Mouse (Mus musculus): Measurements from ENCODE around the gene Neu2. TPM values are rescaled to one million over a fixed set of nuclear protein-coding genes. Genes with fewer than 3 reads are reported as not detected.

Neu2 gene
- polyA plus RNA-seq, 1 experiment: 3.7 TPM

- TF ChIP-seq CTCF (IDR thresholded peaks at IDR 0.05; ENCODE audit: borderline replicate concordance, insufficient read depth, low read depth, low read length) (no peak), POLR2A (IDR thresholded peaks at IDR 0.05; ENCODE audit: borderline replicate concordance, insufficient read depth, low read length) (no peak)
- peaks cover 6% of the 10 kb centered on the region; the same call in 1 of the 2 replicates for H3K4me1 ChIP-seq (ENCODE audit: control insufficient read depth, insufficient read depth, low read length)
- no peaks in the 10 kb centered on the region; the same call in 1 of the 2 replicates for H3K27me3 ChIP-seq (ENCODE audit: control insufficient read depth, insufficient read depth, low read length)
- H3K27ac ChIP-seq (ENCODE audit: insufficient read depth, low read length): no peak overlapping the region
- no peak for DNase-seq
- no peak overlapping the region for H3K4me3 ChIP-seq (replicated peaks; ENCODE audit: insufficient read depth, low read depth, low read length)
Measured at GRCm38 (mm10) chr1:87520467-87520866, 10.8 kb downstream of the Neu2 start.

DNA sequence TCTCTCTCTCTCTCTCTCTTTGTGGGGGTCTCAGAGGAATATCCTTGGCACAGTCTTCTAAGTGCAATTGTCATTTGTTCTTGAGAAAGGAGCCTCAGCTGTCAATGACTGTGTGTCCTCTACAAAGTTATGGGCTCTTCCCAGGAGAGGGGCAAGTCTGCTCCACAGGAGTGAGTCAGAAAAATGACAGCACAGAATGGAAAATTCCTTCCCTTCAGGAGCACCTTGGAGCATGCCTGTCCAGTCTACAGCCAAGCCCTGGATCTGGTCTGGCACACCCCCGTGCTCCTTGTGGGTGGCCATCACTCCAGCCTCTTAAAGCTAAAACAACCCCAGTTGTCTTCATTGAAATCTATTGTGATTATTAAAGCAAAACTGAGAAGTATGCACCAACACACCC is 11.8 kb downstream of the Neu2 start:
- TF ChIP-seq CTCF (IDR thresholded peaks at IDR 0.05; ENCODE audit: borderline replicate concordance, insufficient read depth, low read depth, low read length) (no peak), POLR2A (IDR thresholded peaks at IDR 0.05; ENCODE audit: borderline replicate concordance, insufficient read depth, low read length) (no peak)
- H3K27ac ChIP-seq (ENCODE audit: insufficient read depth, low read length): no peak overlapping the region

DNA sequence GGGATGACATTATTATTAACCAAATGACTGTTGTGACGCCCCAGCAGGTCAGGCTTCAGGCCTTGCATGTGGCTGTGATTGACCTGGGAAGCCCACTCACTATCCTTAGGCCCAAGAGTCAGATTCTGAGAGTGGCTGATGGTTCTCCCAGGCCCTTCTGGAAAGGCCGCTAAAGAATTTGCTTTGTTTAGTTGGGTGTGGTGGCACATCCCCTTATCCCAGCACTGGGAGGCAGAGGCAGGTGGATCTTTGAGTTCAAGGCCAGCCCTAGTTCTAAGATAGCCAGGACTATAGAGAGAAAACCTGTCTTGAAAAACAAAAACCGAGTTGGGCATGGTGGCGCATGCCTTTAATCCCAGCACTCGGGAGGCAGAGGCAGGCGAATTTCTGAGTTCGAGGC is 15.4 kb downstream of the Neu2 start:
- TF ChIP-seq POLR2A (IDR thresholded peaks at IDR 0.05; ENCODE audit: borderline replicate concordance, insufficient read depth, low read length) (no peak), CTCF (IDR thresholded peaks at IDR 0.05; ENCODE audit: borderline replicate concordance, insufficient read depth, low read depth, low read length) (no peak)
- no peak overlapping the region for H3K4me3 ChIP-seq (replicated peaks; ENCODE audit: insufficient read depth, low read depth, low read length)
- H3K27ac ChIP-seq (ENCODE audit: insufficient read depth, low read length): no peak overlapping the region
- no peak for DNase-seq
- H3K27me3 ChIP-seq (ENCODE audit: control insufficient read depth, insufficient read depth, low read length): no peaks in the 10 kb centered on the region
- peaks cover 11% of the 10 kb centered on the region for H3K4me1 ChIP-seq (ENCODE audit: control insufficient read depth, insufficient read depth, low read length)
- 94% methylated on average over 7 of the region's 7 CpGs for WGBS

More for the DNA sequence above, 11.8 kb downstream of the Neu2 start:
- WGBS: 9% methylated on average over 1 of the region's 1 CpGs
- DNase-seq: peak; percentile 25 to 44
- peaks cover 6% of the 10 kb centered on the region; the same call in 1 of the 2 replicates for H3K4me1 ChIP-seq (ENCODE audit: control insufficient read depth, insufficient read depth, low read length)
- H3K27me3 ChIP-seq (ENCODE audit: control insufficient read depth, insufficient read depth, low read length): no peaks in the 10 kb centered on the region
- H3K4me3 ChIP-seq (replicated peaks; ENCODE audit: insufficient read depth, low read depth, low read length): no peak overlapping the region

- H3K4me3 ChIP-seq (replicated peaks; ENCODE audit: insufficient read depth, low read depth, low read length): no peak overlapping the region
- H3K27me3 ChIP-seq (ENCODE audit: control insufficient read depth, insufficient read depth, low read length): no peaks in the 10 kb centered on the region
- peak; percentile 39 to 65 for DNase-seq
- TF ChIP-seq CTCF (IDR thresholded peaks at IDR 0.05; ENCODE audit: borderline replicate concordance, insufficient read depth, low read depth, low read length): no peak
- TF ChIP-seq POLR2A (IDR thresholded peaks at IDR 0.05; ENCODE audit: borderline replicate concordance, insufficient read depth, low read length): no peak
- WGBS: 12% methylated on average over 9 of the region's 9 CpGs
- H3K27ac ChIP-seq (ENCODE audit: insufficient read depth, low read length): no peak overlapping the region
- peaks cover 5% of the 10 kb centered on the region; the same call in 1 of the 2 replicates for H3K4me1 ChIP-seq (ENCODE audit: control insufficient read depth, insufficient read depth, low read length)
Measured at GRCm38 (mm10) chr1:87527191-87527590, 17.5 kb downstream of the Neu2 start.

DNA sequence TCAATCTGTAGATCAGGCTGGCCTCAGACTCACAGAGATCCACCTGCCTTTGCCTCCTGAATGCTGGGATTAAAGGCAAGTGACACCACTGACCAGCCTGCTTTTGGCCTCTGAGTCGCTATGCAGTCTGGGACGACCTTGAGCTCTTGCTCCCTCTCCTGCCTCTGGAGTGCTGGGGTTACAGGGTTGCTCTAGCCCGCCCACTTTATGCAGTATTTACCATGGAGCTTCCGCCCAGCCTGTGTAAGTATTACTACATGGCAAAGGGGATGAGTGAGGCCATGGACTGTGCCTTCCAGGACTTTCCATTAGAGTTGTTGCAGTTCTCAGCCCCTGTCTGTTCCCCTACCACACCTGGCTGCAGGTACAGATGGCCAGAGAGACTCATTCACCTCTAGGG is 22.7 kb downstream of the Neu2 start:
- TF ChIP-seq CTCF (IDR thresholded peaks at IDR 0.05; ENCODE audit: borderline replicate concordance, insufficient read depth, low read depth, low read length): no peak
- TF ChIP-seq POLR2A (IDR thresholded peaks at IDR 0.05; ENCODE audit: borderline replicate concordance, insufficient read depth, low read length): no peak
- no peak for DNase-seq
- Histone ChIP-seq H3K4me1 (ENCODE audit: control insufficient read depth, insufficient read depth, low read length) (peaks cover under 1% of the 10 kb centered on the region; the same call in 1 of the 2 replicates), H3K27me3 (ENCODE audit: control insufficient read depth, insufficient read depth, low read length) (no peaks in the 10 kb centered on the region), H3K4me3 (replicated peaks; ENCODE audit: insufficient read depth, low read depth, low read length) (no peak overlapping the region), H3K27ac (ENCODE audit: insufficient read depth, low read length) (no peak overlapping the region)
- 84% methylated on average over 4 of the region's 4 CpGs for WGBS

- no peaks in the 10 kb centered on the region for H3K27me3 ChIP-seq (ENCODE audit: control insufficient read depth, insufficient read depth, low read length)
- H3K4me1 ChIP-seq (ENCODE audit: control insufficient read depth, insufficient read depth, low read length): no peaks in the 10 kb centered on the region; the same call in 1 of the 2 replicates
- H3K27ac ChIP-seq (ENCODE audit: insufficient read depth, low read length): no peak overlapping the region
- no peak overlapping the region for H3K4me3 ChIP-seq (replicated peaks; ENCODE audit: insufficient read depth, low read depth, low read length)
- 84% methylated on average over 3 of the region's 3 CpGs for WGBS
- no peak for TF ChIP-seq POLR2A (IDR thresholded peaks at IDR 0.05; ENCODE audit: borderline replicate concordance, insufficient read depth, low read length)
- no peak for TF ChIP-seq CTCF (IDR thresholded peaks at IDR 0.05; ENCODE audit: borderline replicate concordance, insufficient read depth, low read depth, low read length)
- no peak for DNase-seq
Measured at GRCm38 (mm10) chr1:87534118-87534517, 24.4 kb downstream of the Neu2 start.

- no peak for TF ChIP-seq POLR2A (IDR thresholded peaks at IDR 0.05; ENCODE audit: borderline replicate concordance, insufficient read depth, low read length)
- TF ChIP-seq CTCF (IDR thresholded peaks at IDR 0.05; ENCODE audit: borderline replicate concordance, insufficient read depth, low read depth, low read length): no peak
- no peak for DNase-seq
- Histone ChIP-seq H3K27me3 (ENCODE audit: control insufficient read depth, insufficient read depth, low read length) (no peaks in the 10 kb centered on the region), H3K4me1 (ENCODE audit: control insufficient read depth, insufficient read depth, low read length) (no peaks in the 10 kb centered on the region; the same call in 1 of the 2 replicates), H3K27ac (ENCODE audit: insufficient read depth, low read length) (no peak overlapping the region), H3K4me3 (replicated peaks; ENCODE audit: insufficient read depth, low read depth, low read length) (no peak overlapping the region)
- WGBS: 98% methylated on average over 1 of the region's 1 CpGs
Measured at GRCm38 (mm10) chr1:87537008-87537407, 27.3 kb downstream of the Neu2 start.

DNA sequence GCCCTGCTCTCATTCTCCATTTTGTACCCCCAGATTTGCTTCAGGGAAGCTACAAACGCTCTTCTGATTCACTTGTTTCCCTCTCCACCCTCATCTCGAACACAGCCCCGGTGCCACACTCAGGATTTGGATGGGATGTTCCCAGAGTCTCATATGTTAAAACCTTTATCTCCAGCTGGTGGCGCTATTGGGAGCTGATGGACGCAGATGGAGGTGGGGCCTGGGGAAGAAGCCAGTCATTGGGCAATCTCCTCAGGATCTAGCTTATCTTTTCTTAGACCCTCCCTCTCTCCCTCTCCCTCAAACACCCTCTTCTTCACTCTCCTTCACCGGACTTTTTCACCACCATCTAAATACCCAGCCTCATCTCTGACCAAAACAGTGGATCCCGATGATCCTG is 31.9 kb downstream of the Neu2 start:
- H3K27ac ChIP-seq (ENCODE audit: insufficient read depth, low read length): no peak overlapping the region

More for the DNA sequence above, 31.9 kb downstream of the Neu2 start:
- H3K4me1 ChIP-seq (ENCODE audit: control insufficient read depth, insufficient read depth, low read length): no peaks in the 10 kb centered on the region
- WGBS: 31% methylated on average over 7 of the region's 7 CpGs
- no peak overlapping the region for H3K4me3 ChIP-seq (replicated peaks; ENCODE audit: insufficient read depth, low read depth, low read length)
- peak; percentile 14 to 28 for DNase-seq
- H3K27me3 ChIP-seq (ENCODE audit: control insufficient read depth, insufficient read depth, low read length): no peaks in the 10 kb centered on the region
- TF ChIP-seq POLR2A (IDR thresholded peaks at IDR 0.05; ENCODE audit: borderline replicate concordance, insufficient read depth, low read length): no peak
- peak; percentile 49; the same call in 1 of the 2 replicates for TF ChIP-seq CTCF (IDR thresholded peaks at IDR 0.05; ENCODE audit: borderline replicate concordance, insufficient read depth, low read depth, low read length)
